Mouse (Mus musculus) kidney, adult 2 months (tissue): ENCODE results near the gene Psmd4. TPM values are rescaled to one million over a fixed set of nuclear protein-coding genes. Genes with fewer than 3 reads are reported as not detected.

Experiments
- DNase-seq: peaks from one replicate; pipeline ENCODE4 v3.0.0; 2021
- H3K27ac ChIP-seq: fragments of 200-500 bp; 2 replicates; pipeline ENCODE4 v1.5.1; 2012; ENCODE audit warnings: low read depth, low read length, control low read depth, inconsistent platforms; ENCODE audit not compliant: insufficient read depth
- H3K27me3 ChIP-seq: fragments of 200-500 bp; replicated peaks from 2 replicates; pipeline ENCODE4 v1.6.1; 2012; ENCODE audit warnings: mild to moderate bottlenecking, moderate library complexity, low read length, inconsistent platforms; ENCODE audit not compliant: control insufficient read depth, insufficient read depth
- H3K36me3 ChIP-seq: fragments of 200-500 bp; 2 replicates; pipeline ENCODE4 v1.6.1; 2012; ENCODE audit warnings: mild to moderate bottlenecking, moderate library complexity, low read length, inconsistent platforms; ENCODE audit not compliant: control insufficient read depth, insufficient read depth
- H3K4me1 ChIP-seq: fragments of 200-500 bp; 2 replicates; pipeline ENCODE4 v1.6.1; 2011; ENCODE audit warnings: low read length; ENCODE audit not compliant: control insufficient read depth, insufficient read depth
- H3K4me3 ChIP-seq: fragments of 200-500 bp; 2 replicates; pipeline ENCODE4 v1.5.1; 2011; ENCODE audit warnings: mild to moderate bottlenecking, low read depth, low read length, control low read depth; ENCODE audit not compliant: insufficient read depth
- CTCF ChIP-seq: fragments of 200-500 bp; conservative IDR thresholded peaks from 2 replicates; pipeline ENCODE4 v1.5.1; 2011; ENCODE audit warnings: low read depth, mild to moderate bottlenecking, control low read depth, low read length, moderate library complexity, mixed read lengths; ENCODE audit not compliant: insufficient read depth, insufficient read length
- POLR2A ChIP-seq: fragments of 200-500 bp; IDR thresholded peaks from one replicate; pipeline ENCODE4 v1.6.1; 2011; ENCODE audit warnings: low read depth, low read length, control low read depth
- WGBS: fragments of 180-500 bp; shearing (Covaris S2); methylation state at CpG from one replicate; pipeline ENCODE4 v1.1.7; 2018; 5-methylcytosine and 5-hydroxymethylcytosine counted together
- polyA plus RNA-seq: library from polyadenylated mRNA; depleted of rRNA; stranded (reverse); fragments of >200 nt; gene quantifications from 2 replicates; pipeline ENCODE4 v1.2.3, GENCODE M21; 2012

The Psmd4 gene
- polyA plus RNA-seq, 1 experiment, result 136 TPM

DNA sequence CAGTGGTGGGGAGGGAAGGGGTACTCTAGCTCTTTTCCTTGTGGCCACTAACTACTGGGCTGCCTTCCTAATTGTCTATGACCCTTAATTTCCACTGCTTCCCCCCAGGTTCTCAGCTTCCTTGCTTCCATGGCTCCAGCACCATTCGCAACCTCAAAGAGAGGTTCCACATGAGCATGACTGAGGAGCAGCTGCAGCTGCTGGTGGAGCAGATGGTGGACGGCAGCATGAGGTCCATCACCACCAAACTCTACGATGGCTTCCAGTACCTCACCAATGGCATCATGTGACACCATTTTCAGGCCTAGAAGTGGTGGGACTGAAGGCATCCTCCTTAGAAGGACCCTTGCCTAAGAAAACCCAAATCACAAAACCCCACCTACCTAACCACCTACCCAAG lies 36.8 kb downstream of the Psmd4 start:
- WGBS, result 91% methylated on average over 3 of the region's 3 CpGs

DNA sequence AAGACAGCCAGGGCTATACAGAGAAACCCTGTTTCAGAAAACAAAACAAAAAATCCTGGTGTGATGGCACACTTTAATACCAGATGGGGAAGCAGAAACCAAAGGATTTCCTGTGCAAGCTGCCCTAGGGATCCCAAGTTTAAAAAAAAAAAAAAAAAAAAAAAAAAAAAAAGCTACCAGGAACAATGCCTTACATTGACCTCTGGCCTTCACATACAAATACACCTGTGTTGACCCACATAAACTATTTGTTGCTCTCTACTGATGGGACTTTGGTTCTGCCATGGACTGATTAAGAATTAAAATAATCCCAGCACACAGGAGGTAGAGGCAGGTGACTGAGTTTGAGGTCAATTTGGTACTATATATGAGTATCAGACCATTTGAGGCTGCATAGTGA lies 39.1 kb downstream of the Psmd4 start:
- no peak for DNase-seq
- no peak overlapping the region for H3K4me3 ChIP-seq
- H3K27ac ChIP-seq, result no peak overlapping the region
- no peak for TF ChIP-seq CTCF
- no peak for TF ChIP-seq POLR2A
- no peaks in the 10 kb centered on the region for H3K4me1 ChIP-seq
- H3K36me3 ChIP-seq, result peaks cover 7% of the 10 kb centered on the region
- H3K27me3 ChIP-seq, result no peaks in the 10 kb centered on the region

More for the DNA sequence above, 36.8 kb downstream of the Psmd4 start:
- Histone ChIP-seq H3K36me3 (peaks cover 2% of the 10 kb centered on the region; the same call in 1 of the 2 replicates), H3K4me3 (no peak overlapping the region), H3K27ac (no peak overlapping the region), H3K27me3 (no peaks in the 10 kb centered on the region), H3K4me1 (no peaks in the 10 kb centered on the region)
- TF ChIP-seq CTCF (no peak), POLR2A (no peak)
- no peak for DNase-seq

DNA sequence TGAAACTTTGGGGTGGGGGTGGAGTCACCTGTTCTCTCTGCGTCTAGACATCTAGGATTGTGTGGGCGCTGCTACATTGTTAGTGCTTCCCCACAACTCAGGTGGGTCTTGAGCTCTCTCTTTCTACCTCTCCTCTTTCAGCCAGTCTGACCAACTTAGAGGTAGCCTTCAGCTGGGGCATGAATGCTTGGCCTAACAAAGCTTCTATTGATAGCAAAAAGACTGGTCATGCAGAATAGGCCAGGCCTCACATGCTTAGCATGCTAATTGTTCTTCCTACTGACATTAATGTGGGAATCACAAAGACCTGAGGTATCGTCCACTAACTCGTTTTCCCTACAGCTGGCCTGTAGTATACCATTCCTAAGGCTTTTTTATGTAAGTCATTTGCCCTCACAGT lies 39.8 kb downstream of the Psmd4 start:
- TF ChIP-seq POLR2A, result no peak
- no peak for TF ChIP-seq CTCF

DNA sequence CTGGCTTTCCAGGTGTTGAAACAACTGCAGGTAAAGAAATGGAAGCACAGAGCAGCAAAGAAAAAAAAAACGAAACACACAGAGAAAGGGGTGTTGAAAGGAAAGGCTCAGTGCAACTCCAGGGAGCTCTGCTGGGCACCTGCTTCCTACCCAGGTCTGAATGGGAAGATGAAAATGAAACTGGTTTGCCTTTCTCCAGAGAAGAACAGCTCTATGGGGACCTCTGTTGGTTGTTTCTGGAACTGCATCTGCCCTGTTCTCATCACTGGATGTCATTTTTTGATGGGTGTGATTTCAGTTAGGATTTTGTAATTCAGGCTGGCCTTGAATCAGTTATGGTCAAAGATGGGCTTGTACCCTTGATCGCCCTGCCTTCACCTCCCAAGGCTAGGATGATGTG lies 45.5 kb downstream of the Psmd4 start:
- H3K27me3 ChIP-seq, result no peaks in the 10 kb centered on the region
- peaks cover 15% of the 10 kb centered on the region for H3K36me3 ChIP-seq
- H3K27ac ChIP-seq, result no peak overlapping the region
- no peaks in the 10 kb centered on the region for H3K4me1 ChIP-seq
- WGBS, result 34% methylated on average over 2 of the region's 2 CpGs
- peak; percentile 82 for DNase-seq
- no peak overlapping the region for H3K4me3 ChIP-seq
- no peak for TF ChIP-seq POLR2A
- TF ChIP-seq CTCF, result peak; percentile 61

More for the DNA sequence above, 39.8 kb downstream of the Psmd4 start:
- DNase-seq, result no peak
- peaks cover 7% of the 10 kb centered on the region for H3K36me3 ChIP-seq
- no peaks in the 10 kb centered on the region for H3K27me3 ChIP-seq
- no peak overlapping the region for H3K4me3 ChIP-seq
- H3K4me1 ChIP-seq, result no peaks in the 10 kb centered on the region
- 76% methylated on average over 4 of the region's 4 CpGs for WGBS
- no peak overlapping the region for H3K27ac ChIP-seq

DNA sequence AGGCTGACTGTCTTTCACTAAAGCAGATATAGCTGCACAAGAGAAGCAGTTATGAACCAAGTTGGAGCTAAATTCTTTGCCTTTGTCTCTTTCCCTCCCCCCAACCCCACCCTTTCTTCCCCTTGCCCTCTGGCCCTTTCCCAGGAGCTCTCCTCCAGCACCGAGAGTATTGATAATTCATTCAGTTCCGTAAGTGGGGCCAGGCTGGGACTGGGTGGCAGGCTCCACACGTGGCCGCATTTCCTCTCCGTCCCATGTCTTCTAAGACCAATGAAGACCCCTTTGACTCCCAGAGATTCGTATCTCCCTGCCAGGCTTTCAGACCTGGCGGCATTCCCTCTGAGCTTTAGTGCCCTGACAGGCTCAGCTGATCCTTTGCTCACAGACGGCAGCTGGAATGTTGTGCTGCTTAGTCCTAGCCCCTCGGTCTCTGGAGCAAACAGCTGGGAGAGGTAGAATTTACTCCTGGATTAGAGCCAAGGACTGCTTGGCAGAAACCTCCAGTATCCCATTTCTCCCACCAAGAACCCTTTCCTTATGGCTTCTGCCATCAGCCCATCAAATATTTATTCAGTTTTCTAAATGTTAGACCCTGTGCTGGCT lies 53.2 kb downstream of the Psmd4 start:
- TF ChIP-seq POLR2A (no peak), CTCF (no peak)
- H3K4me1 ChIP-seq, result peaks cover 6% of the 10 kb centered on the region; the same call in 1 of the 2 replicates
- H3K27me3 ChIP-seq, result no peaks in the 10 kb centered on the region
- H3K36me3 ChIP-seq, result peaks cover 6% of the 10 kb centered on the region
- peak; percentile 15 for DNase-seq
- 40% methylated on average over 9 of the region's 9 CpGs for WGBS
- no peak overlapping the region for H3K4me3 ChIP-seq
- H3K27ac ChIP-seq, result no peak overlapping the region

DNA sequence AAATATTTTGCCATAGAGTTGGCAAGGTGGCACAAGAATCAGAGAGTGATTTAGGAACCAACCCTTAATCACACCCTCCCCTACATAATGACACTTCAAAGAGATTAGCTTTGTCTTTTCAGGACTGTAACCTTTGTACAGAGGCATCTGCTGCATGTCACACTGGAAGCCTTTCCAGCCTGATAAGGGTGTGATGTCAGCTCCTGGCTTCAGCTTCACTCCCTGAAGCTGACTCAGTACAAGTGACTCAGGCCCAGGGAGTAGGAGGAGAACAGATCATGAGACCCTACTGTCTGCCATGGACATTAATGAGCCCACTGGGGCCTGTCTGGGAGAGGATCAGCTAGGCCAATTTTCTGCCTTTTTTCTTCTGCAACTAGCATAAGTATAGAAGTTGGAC lies 54.8 kb downstream of the Psmd4 start:
- Histone ChIP-seq H3K4me1 (peaks cover 6% of the 10 kb centered on the region; the same call in 1 of the 2 replicates), H3K4me3 (no peak overlapping the region), H3K27ac (no peak overlapping the region), H3K36me3 (no peaks in the 10 kb centered on the region; the same call in 1 of the 2 replicates), H3K27me3 (no peaks in the 10 kb centered on the region)
- peak; percentile 47 for DNase-seq
- TF ChIP-seq CTCF, result no peak
- TF ChIP-seq POLR2A, result no peak

DNA sequence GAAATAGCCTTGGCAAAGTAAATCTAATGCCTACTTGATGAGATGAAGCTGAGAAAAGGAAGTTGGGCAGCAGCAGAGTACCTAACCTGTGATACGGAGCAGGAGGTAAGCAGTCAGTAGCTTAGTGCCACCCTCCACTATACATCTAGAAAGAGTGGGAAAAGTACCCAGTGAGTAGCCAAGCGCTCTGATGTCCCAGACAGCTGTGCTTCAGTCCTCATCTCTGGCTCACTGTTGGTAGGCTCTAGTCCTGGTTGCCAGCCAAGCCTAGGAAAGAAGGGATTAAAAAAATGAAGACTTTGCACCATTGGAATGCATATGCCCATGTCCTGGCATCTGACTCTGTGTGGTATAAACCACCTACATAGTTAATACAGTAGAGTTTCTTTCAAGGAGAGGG lies 56.9 kb downstream of the Psmd4 start:
- Histone ChIP-seq H3K27ac (no peak overlapping the region), H3K36me3 (no peaks in the 10 kb centered on the region; the same call in 1 of the 2 replicates), H3K4me3 (no peak overlapping the region), H3K4me1 (peaks cover 6% of the 10 kb centered on the region; the same call in 1 of the 2 replicates), H3K27me3 (no peaks in the 10 kb centered on the region)
- 89% methylated on average over 2 of the region's 2 CpGs for WGBS
- no peak for TF ChIP-seq CTCF
- no peak for TF ChIP-seq POLR2A
- peak; percentile 27 for DNase-seq
